Mouse (Mus musculus) erythroblast, embryonic 14.5 days (primary cell): ENCODE measurements around the gene Prcp.

Experiments used
- GATA1 ChIP-seq: IDR thresholded peaks from 2 replicates; pipeline ENCODE4 v1.6.1; 2012; ENCODE audit warnings: low read length, inconsistent platforms, mixed read lengths
- TAL1 ChIP-seq: IDR thresholded peaks from 3 replicates; pipeline ENCODE4 v1.6.1; 2012; ENCODE audit warnings: low read length, inconsistent platforms, mixed read lengths

GRCm38 (mm10) chr7:92936747-92937146 is 62.5 kb downstream of the Prcp start:
- TF ChIP-seq TAL1, result no peak
- TF ChIP-seq GATA1, result no peak
